Mouse (Mus musculus): Measurements from ENCODE around the gene Ptov1. TPM values are rescaled to one million over a fixed set of nuclear protein-coding genes. Genes with fewer than 3 reads are reported as not detected.
A peak's percentile ranks its signal among the peaks of the same experiment; 100 is the strongest.
"Not testable (repeated sequence)": the region's sequence is repeated elsewhere in the genome, so short reads cannot be mapped to it uniquely, and the experiment has no call there.

Gene Ptov1
- total RNA-seq, 2 experiments from 2014 or later, result 280 to 295 TPM

DNA sequence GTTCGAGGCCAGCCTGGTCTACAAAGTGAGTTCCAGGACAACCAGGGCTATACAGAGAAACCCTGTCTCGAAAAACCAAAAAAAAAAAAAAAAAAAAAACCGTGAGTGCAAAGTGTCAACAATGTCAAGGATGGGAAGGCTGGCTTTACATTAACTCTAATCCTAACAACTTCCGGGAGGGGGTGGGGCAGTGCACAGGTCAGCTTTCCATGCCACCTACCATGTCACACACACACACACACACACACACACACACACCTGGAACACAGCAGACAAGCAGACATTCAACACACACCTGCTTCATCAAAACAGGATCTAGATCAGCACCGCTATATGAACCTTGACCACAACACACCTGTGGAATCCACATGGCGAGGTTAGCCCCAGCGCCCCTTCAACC is 20.6 kb upstream of the Ptov1 start:
- no peak for DNase-seq (ENCODE audit: low spot score in 2 of 2)

DNA sequence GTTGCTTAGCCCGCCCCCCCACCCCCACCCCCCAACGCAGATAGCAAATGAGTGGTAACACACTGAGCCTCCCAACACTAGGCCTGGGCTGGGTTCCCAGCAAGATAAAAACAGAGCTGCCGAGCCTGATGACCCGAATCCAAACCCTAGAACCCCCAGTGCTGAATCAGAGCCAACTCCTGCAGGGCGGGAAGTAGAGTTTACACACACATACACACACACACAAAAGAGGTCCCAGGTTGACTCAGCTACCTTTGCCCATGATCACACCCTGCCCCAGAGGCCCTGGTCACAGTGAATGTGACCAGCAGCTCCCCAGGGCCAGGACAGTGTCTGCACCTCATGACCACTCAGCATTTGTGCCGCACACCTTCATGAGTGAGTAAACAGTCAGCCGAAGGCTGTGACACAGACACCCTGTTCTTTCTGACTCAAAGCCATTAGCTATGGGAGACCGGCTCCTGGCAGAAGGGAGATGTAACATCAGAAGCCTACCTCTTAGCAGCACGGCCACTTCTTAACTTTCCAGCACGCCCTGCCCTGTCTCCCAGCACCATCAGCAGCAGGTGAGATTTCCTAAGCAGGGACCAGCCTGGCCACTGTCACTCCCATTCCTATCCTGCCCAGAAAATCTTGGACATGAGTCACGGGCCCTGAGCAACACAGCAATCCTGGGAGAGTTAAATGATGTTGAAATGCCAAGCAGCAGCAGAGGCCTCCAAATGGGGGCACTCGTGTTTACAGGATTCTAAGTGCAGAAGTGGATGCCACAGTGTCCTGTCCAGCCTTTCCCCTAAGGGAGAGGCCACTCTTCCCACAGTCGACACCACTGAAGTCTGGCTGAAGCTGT is 18.9 kb upstream of the Ptov1 start:
- DNase-seq (ENCODE audit: low spot score in 2 of 2), result no peak

DNA sequence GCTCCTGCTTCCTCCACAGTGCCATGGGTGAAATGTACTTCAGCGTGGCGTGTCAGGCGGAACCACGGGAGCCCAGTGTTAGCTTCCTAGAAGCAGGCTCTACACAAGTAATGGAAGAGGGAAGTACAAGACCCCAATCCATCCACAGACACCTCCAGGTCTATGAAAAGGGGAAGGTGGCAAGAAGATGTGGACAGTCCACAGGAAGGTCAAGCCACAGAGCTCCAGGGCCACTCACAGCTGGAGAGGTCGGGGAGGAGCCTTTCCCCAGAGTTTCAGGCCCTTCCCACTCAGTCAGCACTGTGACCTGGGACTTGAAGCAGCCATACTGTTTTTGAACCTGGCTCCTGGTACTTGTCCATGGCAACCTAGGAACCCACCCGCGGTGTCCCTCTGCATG is 17.4 kb upstream of the Ptov1 start:
- no peak for DNase-seq (ENCODE audit: low spot score in 2 of 2)

DNA sequence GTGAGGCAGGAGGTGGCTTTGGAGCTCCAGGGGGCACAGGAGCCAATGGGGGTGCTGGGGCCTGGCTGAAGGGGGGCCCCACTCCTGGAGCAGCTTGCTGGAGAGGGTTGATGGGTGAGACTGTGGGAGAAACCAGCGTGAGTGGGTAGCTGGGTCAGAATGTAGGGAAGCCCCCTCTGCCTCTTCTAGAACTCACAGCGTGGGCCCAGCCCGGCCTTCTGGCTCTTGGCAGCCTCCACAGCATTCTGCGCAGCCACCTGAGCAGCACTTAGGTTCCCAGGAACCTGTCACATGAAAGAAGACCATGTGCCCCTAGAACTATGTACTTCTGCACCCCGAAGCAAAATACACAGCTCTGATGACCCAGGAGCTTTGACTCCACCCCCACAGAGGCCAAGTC is 15.0 kb upstream of the Ptov1 start:
- DNase-seq (ENCODE audit: low spot score in 2 of 2), result no peak

DNA sequence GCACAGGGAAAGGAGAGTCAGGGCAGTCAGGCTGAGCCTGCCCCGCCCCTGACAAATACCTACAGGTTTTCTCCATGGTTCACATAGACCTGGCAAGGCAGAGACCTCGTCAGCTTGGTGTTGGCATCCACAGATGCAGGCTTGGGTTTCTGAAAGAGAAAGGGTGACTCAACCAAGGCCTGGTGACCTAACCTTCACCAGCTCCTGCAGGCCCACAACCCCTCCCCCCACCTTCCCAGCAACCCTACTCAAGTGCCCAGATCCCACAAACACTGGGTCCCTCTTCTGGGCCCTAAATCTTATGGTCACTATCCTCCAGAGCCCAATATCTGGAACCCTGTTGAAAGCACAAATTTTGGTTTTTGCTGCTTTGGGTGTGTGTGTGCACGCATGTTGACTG is 13.4 kb upstream of the Ptov1 start:
- no peak for DNase-seq (ENCODE audit: low spot score in 2 of 2)

DNA sequence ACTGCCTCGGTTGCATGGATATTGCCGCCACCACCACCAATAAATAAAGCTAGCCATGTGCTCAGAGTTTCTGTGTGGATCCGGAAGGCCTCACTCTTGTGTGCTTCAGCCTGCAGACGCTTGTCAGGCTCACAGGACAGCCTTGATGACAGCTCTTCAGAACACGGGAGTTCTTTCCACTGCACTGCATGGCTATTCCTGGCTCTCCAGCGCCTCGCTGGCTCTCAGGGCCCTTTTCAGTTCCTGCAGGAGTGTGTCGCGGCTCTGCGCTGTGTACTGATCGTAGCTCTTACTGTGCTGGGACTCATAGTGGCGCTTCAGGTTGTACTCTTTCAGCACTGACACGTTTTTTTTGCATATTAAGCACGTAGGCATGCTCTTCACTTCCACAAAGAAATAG is 8.2 kb upstream of the Ptov1 start:
- DNase-seq (ENCODE audit: low spot score in 2 of 2), result no peak

DNA sequence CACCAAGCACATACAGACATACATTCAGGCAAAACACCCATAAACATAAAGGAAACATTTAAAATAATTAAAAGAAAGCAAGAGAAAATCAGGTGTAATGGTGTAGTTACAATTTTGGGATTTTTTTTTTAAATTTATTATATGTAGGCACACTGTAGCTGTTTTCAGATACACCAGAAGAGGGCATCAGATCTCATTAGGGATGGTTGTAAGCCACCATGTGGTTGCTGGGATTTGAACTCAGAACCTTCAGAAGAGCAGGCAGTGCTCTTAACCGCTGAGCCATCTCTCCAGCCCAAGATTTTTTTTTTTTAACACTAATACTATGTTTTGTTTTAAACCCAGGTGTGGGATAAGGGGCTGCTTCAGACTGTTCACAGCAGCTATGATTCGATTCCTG is 2.2 kb upstream of the Ptov1 start:
- not testable (repeated sequence) for DNase-seq (ENCODE audit: low spot score in 2 of 2)

DNA sequence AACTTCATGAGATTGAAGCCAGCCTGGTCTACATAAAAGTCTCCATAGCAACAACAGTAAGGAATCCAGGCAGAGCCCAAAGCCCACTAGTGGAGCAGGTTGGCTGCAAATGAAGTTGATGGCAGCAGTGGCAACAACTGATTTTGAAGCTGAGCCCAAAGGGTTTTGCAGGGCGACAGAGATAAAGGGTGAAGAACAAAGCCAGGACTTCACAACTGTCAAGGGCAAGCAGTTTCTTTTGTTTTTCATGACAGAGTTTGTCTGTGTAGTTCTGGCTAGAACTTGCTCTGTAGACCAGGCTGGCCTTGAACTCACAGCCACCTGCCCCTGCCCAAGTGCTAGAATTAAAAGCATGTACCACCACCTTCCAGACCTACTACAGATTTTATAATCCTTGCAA is 1.6 kb upstream of the Ptov1 start:
- DNase-seq (ENCODE audit: low spot score in 2 of 2), result no peak

DNA sequence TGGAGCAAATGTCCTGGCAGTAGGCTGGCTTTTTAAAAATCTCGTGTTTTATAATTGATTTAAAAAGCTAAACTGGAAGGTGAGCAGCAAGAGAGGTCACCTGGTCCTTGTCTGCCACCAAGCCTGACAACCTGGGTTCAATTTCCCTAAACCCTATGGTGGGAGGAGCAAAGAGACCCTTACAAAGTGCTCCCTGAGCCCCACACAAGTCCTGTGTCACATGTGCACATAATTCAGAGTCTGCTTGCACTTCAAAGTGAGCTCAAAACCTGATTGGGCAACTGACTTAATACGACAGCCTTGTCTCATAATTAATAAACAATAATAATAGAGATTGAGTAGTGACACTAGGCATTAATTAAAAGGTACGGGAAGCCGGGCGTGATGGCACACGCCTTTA is 1.0 kb upstream of the Ptov1 start:
- no peak for DNase-seq (ENCODE audit: low spot score in 2 of 2)

DNA sequence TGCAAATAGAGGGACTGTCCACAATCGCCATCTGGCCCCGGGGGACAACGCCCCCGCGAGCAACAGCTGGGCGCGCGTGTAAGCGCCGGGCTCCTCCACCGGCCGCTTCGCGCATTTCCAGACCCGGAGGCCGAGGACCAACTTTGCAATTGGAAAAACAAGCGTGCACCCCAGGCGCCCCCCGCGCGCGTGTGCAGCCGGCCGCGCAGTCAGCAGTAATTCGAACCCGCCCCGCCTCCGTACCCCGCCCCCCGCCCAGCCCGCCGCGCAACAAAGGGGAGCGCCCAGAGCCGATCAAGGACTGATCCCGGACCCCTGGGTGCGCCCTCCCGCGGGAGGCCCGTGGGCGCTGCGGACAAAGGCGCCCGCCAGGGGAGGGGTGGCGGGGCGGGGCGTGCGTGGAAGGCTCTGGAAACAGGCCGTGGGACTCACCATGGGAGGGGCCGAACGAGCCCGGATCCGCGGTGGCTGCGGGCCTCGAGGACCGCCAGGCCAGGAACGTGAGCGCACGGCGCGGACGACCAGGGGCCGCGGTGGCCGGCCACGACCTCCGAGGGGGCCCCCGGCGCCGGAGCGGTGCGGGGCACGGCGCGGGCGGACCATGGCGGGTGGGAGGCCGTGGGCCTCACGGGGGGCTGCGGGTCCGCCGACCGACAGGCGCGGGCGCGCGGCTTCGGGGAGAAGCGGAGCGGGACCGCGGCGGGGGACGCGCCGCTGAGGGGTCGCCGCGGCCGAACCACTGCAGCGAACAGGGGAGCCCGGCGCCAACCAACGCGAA is 480 bp downstream of the Ptov1 start:
- DNase-seq (ENCODE audit: low spot score in 2 of 2), result peak; percentile 55 to 57

DNA sequence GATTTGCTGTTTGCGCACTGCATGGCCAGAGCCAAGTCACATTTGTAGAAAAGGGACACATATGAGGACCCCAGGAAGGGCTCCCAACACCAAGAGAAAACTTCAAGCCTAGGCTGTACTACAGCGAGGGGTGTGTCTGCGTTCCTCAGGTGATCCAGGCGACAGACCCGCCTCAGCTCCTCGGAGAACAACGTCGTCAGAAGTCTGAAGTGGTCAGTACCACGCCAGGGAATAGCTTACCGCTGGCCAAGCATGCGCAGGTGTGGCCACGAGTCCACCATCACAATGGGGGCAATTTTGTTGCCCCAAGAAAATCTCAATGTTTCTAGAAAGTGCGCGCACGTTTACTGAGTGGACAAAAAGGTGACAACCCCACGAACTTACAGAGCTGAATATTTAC is 1.1 kb downstream of the Ptov1 start:
- DNase-seq (ENCODE audit: low spot score in 2 of 2), result no peak

DNA sequence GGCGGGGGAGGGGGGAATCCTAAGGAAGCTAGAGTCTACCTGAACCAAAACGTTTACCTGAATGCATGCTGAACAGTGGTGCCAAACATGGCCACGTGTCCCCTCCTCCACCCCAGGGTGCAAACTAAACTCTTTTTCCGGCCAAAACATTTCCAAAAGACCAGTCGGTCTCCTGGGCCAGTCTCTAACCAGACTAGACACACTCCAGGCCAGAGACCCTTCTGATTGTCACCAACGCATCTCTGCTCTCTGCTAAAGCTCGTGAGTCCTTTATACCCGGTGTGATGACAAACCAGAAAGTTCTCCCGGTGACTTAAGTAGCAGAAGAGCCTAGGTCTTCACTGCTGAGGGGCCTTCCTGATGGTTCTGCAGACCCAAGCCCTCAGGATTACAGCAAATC is 1.8 kb downstream of the Ptov1 start:
- no peak for DNase-seq (ENCODE audit: low spot score in 2 of 2)

DNA sequence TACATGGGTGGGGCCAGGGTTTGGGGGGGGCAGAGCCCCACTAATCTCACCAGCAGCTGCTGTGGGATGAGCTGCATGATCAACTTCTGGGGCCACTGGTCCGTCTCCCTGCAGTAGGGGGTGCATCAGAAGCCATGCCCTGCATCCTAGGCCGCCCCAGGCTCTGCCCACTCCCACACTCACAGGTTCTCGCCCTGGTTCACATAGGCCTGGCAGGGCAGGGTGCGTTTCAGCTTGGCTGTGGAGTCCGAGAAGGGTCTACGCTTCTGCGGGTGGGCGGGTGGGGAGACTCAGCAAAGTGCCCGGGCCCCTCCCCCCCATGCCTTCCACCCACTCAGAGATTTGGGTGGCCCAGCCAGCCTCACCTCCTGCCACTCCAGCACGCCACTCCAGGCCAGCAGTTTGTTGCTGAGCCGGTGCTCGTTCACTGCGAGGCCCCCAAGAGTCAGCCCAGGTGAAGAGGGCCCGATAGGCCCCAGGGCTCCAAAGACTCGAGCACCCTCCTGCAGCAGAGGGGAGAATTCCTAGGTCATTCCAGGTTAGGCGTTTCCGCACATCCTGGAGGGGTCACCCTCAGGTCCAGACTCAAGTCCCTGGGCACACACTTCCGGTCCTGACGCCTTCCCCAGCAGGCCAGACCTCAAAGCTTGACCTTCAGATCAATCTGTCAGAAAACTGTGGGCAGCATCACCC is 2.4 kb downstream of the Ptov1 start:
- no peak for DNase-seq (ENCODE audit: low spot score in 2 of 2)

DNA sequence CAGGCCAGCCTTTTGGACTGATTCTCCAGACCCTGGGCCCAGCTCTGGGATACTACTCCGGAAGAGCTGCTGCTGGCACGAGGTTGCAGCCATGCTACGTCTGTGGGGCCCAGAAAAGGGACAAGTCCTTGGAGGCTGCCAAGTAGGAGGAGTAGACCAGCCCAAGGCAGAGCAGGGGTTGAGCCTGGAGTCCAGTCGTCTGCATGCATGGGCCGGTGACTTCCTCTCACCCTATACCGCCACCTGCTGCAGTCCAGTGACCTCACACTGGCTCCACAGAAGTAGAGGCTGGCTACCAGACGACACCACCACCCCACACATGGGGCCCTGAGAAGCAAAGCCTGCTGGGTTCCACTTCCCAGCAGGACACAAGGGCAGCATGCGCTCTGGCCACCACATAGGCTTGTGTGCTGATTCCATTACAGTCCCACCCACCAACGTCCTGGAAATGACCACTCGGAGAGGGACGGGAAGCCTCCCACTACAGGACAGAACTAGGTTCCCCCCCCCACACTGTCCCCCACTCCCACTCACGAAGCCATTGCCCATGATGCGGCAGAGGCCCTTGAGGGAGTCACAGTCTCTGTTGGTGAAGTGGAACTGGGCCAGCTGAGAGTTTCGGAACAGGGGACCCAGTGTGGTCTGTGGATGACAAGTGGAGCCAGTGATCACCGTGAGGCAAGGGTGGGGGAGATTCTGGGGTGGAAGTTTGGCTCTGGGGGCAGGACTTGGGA is 3.1 kb downstream of the Ptov1 start:
- no peak for DNase-seq (ENCODE audit: low spot score in 2 of 2)

DNA sequence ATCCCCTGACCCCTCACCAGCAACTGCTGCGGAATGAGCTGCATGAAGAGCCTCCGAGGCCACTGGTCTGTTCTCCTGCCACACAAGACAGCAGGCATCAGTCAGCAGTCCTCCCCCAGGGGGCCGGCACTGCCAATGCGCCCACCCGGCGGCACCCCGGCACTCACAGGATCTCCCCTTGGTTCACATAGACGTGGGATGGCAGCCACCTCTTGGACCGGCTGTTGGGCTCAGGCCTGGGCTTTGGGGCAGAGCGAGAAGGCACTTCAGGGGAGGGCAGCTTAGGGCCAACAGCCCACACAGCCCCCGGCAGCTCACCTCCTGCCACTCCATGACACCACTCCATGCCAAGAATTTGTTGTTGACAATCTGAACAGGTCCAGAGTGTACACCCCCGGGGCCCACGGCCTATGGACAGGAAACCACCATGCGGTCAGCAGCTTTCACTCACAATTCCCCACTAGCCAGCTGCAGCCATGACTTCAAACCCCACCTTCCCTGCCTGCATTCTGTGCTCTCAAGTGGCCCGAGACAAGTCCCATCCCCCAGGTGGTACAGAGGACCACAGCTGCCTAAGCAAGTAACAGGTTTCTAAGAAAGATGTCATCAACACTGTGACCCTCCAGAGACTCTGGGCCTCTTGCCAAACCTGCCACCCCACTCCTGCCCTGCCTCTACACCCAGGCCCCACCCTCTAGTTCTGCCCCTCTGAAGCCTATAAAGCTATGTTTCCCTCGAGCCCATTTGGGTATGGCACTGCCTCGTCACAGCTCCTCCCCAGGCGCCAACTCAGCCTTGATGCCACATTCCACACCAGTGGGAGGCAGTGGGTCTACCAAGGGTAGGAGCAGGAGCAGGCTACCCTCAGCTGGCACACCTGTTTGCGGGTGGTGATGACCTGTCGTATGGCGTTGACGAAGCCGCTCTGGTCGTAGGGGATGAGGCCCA is 4.7 kb downstream of the Ptov1 start:
- DNase-seq (ENCODE audit: low spot score in 2 of 2), result no peak

DNA sequence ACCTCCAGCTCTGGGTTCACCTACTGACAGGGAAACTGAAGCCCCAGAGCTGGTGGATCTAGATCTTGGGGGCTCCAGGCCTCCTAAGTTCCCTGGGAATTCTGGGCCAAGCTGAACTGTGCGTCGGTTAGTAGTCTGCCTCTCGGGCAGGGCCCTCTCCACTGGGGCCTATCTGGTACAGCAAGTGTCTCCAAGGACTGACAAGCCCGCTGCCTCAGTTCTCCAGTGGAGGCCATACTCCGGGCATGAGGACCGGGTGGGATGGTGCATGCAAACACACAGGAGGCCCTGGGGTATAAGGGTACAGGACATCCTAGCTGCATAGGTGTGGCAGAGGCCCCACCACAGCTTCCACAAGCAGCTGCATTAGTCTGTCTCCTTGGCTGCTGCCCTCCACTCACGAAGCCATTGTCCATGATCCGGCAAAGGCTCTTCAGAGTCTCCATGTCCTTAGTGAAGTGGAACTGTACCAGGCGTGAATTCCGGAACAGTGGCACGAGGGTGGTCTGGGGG is 5.5 kb downstream of the Ptov1 start:
- no peak for DNase-seq (ENCODE audit: low spot score in 2 of 2)

DNA sequence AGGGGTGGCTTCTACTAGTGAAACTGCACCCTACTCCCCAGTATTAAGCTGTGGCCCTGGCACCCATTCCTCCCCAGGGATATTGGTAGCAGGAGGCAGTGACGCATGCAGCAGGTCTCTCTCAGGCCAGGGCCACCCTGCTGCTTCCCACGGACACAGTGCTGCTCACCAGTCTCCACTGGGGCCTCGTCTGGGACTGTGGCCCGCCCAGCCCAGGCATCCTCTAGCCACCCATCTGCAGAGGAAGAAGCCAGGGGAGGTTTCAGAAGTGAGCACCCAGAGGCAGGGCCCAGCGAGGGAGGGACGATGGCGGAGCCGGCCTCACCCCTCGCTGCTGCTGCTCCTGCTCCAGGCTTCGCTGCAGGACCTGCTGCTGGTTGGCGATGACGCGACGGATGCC is 6.4 kb downstream of the Ptov1 start:
- no peak for DNase-seq (ENCODE audit: low spot score in 2 of 2)

DNA sequence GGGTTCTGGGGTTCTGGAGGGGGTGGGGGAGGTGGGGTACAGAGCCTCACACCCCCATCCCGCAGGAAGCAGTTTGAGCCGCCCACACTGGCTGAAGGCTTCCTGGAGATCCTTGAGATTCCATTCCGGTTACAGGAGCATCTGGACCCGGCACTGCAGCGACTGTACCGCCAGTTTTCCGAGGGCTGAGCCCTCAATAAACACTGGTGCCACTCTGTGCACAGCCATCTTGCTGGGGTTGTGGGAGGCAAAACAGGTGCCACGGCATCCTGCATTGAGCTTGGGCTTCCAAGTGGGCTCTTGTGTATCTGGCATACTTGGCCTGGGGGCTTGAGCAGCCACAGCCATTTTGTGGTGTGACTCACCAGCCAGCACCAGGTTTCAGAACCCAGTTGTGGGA is 7.2 kb downstream of the Ptov1 start:
- DNase-seq (ENCODE audit: low spot score in 2 of 2), result peak in 1 of 2 experiments; percentile 15

DNA sequence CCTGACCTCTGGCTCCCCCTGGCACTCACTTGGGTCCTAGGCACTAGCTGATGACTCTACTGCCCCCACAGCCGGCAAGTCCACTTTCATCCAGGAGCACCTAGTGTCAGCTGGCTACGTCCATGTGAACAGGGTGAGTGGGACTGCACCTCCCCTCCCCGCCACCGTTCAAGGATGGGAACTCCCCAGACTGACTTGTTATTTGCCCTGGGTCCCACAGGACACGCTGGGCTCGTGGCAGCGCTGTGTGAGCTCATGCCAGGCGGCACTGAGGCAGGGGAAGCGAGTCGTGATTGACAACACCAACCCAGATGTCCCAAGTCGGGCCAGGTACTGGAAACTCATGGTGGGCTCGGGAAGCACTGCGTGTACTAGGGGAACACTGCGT is 8.2 kb downstream of the Ptov1 start:
- no peak for DNase-seq (ENCODE audit: low spot score in 2 of 2)
